Mouse (Mus musculus): ENCODE results near the gene Lrrc43. TPM values are rescaled to one million over a fixed set of nuclear protein-coding genes. Genes with fewer than 3 reads are reported as not detected.

Gene Lrrc43
- 0.34 and 0.36 TPM in 2 replicates for polyA plus RNA-seq (2016; fragmentation: Nextera tagmentation; extraction: Ambion mirVana)

DNA sequence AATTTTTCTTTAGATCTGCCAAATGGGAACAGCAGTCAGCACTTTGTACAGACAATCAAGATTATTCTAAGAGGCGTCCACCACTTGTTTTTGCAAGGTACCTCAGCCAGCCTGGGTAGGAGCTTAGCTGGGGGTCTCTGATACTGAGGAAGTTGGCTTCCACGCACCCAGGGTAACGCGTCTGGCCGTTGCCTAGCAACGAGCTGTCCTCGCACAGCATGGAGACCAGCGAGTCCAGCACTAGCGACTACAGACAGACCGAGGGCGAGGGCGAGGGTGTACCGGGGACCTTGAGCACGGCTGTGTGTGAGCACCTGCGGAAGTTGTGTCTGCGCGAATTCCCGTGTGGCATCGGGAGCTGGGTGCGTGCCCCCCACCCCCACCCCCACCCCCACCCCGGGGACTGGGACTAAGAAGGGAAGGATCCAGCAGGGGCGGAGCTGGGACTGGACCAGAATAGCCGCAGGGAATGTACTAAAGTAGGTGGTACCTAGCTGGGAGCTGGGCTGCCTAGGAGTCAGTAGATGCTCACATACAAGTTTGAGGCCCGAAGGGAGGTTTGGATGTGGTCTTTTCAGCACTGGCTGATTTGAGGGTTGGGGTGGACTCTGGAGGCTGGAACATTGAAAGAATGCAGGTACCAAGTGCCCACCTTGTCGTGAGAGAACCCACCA, at the start of gene Lrrc43, which contains the start of gene Il31:
TSS of gene Lrrc43 (plus strand) at position 194 of the 674 bp plus-strand sequence.
TSS of gene Il31 (minus strand) at position 378 of the 674 bp plus-strand sequence.
- WGBS = 7% methylated on average over 25 of the region's 25 CpGs
- peak; percentile 63; the same call in 1 of the 2 replicates for ATAC-seq (ENCODE audit: low FRiP score)
- Histone ChIP-seq H3K27me3 (peaks cover 10% of the 10 kb centered on the region; the same call in 1 of the 2 replicates), H3K9ac (peak within 1 kb of the TSS; percentile 46; the same call in 1 of the 2 replicates), H3K27ac (no peak within 1 kb of the TSS), H3K4me3 (peak within 1 kb of the TSS; percentile 27), H3K4me2 (replicated peaks) (peak within 1 kb of the TSS; percentile 61), H3K36me3 (no peaks in the 10 kb centered on the region), H3K4me1 (peaks cover 8% of the 10 kb centered on the region), H3K9me3 (replicated peaks) (no peaks in the 10 kb centered on the region)

- Histone ChIP-seq H3K4me2 (replicated peaks) (no peak overlapping the region), H3K27ac (no peak overlapping the region)
- ATAC-seq (ENCODE audit: low FRiP score) = no peak
Measured at GRCm38 (mm10) chr5:123439312-123439711, 49.8 kb upstream of the Lrrc43 start.

GRCm38 (mm10) chr5:123439941-123440340, 49.2 kb upstream of the Lrrc43 start:
- no peaks in the 10 kb centered on the region for H3K9me3 ChIP-seq (replicated peaks)
- peaks cover 24% of the 10 kb centered on the region for H3K36me3 ChIP-seq
- H3K27me3 ChIP-seq = no peaks in the 10 kb centered on the region
- no peak overlapping the region for H3K4me3 ChIP-seq
- WGBS = 83% methylated on average over 4 of the region's 4 CpGs
- peaks cover 6% of the 10 kb centered on the region for H3K4me1 ChIP-seq
- no peak overlapping the region for H3K9ac ChIP-seq
- no peak overlapping the region for H3K27ac ChIP-seq
- no peak overlapping the region for H3K4me2 ChIP-seq (replicated peaks)
- no peak for ATAC-seq (ENCODE audit: low FRiP score)

More at GRCm38 (mm10) chr5:123439312-123439711, 49.8 kb upstream of the Lrrc43 start:
- Histone ChIP-seq H3K9ac (no peak overlapping the region), H3K4me1 (peaks cover 6% of the 10 kb centered on the region), H3K27me3 (no peaks in the 10 kb centered on the region), H3K4me3 (no peak overlapping the region), H3K36me3 (peaks cover 23% of the 10 kb centered on the region), H3K9me3 (replicated peaks) (no peaks in the 10 kb centered on the region)
- 95% methylated on average over 1 of the region's 1 CpGs for WGBS

- 69% methylated on average over 4 of the region's 4 CpGs for WGBS
- H3K4me3 ChIP-seq = no peak overlapping the region
- no peak for ATAC-seq (ENCODE audit: low FRiP score)
- no peak overlapping the region for H3K27ac ChIP-seq
- peaks cover 31% of the 10 kb centered on the region for H3K36me3 ChIP-seq
- H3K4me1 ChIP-seq = peaks cover 5% of the 10 kb centered on the region
- no peaks in the 10 kb centered on the region for H3K9me3 ChIP-seq (replicated peaks)
- no peaks in the 10 kb centered on the region for H3K27me3 ChIP-seq
- no peak overlapping the region for H3K4me2 ChIP-seq (replicated peaks)
- H3K9ac ChIP-seq = no peak overlapping the region
Measured at GRCm38 (mm10) chr5:123440664-123441063, 48.4 kb upstream of the Lrrc43 start.

DNA sequence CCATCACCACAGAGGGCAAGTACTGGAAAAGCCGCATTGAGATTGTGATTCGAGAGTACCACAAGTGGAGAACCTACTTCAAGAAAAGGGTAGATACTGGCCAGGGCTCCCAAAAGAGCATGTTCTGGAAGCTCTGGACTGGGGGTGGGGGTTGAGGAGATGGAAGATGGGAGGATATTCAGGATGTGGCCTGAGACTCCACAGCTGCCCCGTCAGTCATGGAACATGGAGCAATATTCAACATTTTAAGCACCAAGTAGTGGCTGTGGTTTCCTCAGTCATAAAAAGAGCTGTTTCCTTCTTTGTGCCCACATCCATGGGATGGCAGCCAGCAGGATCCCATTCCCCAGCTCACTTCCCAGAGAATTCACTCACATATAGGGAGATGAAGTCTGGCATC, 46.8 kb upstream of the Lrrc43 start:
- 99% methylated on average over 3 of the region's 3 CpGs for WGBS
- Histone ChIP-seq H3K27ac (no peak overlapping the region), H3K4me1 (no peaks in the 10 kb centered on the region), H3K4me2 (replicated peaks) (no peak overlapping the region), H3K9ac (no peak overlapping the region), H3K4me3 (no peak overlapping the region), H3K9me3 (replicated peaks) (no peaks in the 10 kb centered on the region), H3K36me3 (peaks cover 42% of the 10 kb centered on the region), H3K27me3 (no peaks in the 10 kb centered on the region)
- no peak for ATAC-seq (ENCODE audit: low FRiP score)

GRCm38 (mm10) chr5:123444069-123444468, 45.0 kb upstream of the Lrrc43 start:
- Histone ChIP-seq H3K9me3 (replicated peaks) (no peaks in the 10 kb centered on the region), H3K27me3 (no peaks in the 10 kb centered on the region), H3K4me3 (no peak overlapping the region), H3K4me1 (no peaks in the 10 kb centered on the region), H3K36me3 (peaks cover 57% of the 10 kb centered on the region), H3K4me2 (replicated peaks) (no peak overlapping the region), H3K27ac (no peak overlapping the region), H3K9ac (no peak overlapping the region)
- WGBS = 50% methylated on average over 4 of the region's 4 CpGs
- ATAC-seq (ENCODE audit: low FRiP score) = no peak

GRCm38 (mm10) chr5:123444849-123445334, 44.2 kb upstream of the Lrrc43 start:
- H3K4me1 ChIP-seq = no peaks in the 10 kb centered on the region
- H3K9ac ChIP-seq = no peak overlapping the region
- H3K27me3 ChIP-seq = no peaks in the 10 kb centered on the region
- no peak overlapping the region for H3K27ac ChIP-seq
- WGBS = 92% methylated on average over 5 of the region's 5 CpGs
- no peaks in the 10 kb centered on the region for H3K9me3 ChIP-seq (replicated peaks)
- peaks cover 66% of the 10 kb centered on the region for H3K36me3 ChIP-seq
- no peak overlapping the region for H3K4me2 ChIP-seq (replicated peaks)
- H3K4me3 ChIP-seq = no peak overlapping the region
- ATAC-seq (ENCODE audit: low FRiP score) = no peak

- Histone ChIP-seq H3K4me2 (replicated peaks) (no peak overlapping the region), H3K36me3 (peaks cover 94% of the 10 kb centered on the region), H3K27ac (no peak overlapping the region), H3K27me3 (no peaks in the 10 kb centered on the region), H3K4me1 (no peaks in the 10 kb centered on the region), H3K9me3 (replicated peaks) (no peaks in the 10 kb centered on the region), H3K4me3 (no peak overlapping the region), H3K9ac (no peak overlapping the region)
- 90% methylated on average over 7 of the region's 7 CpGs for WGBS
- no peak for ATAC-seq (ENCODE audit: low FRiP score)
Measured at GRCm38 (mm10) chr5:123451886-123452285, 37.2 kb upstream of the Lrrc43 start.

- ATAC-seq (ENCODE audit: low FRiP score) = no peak
- no peaks in the 10 kb centered on the region for H3K9me3 ChIP-seq (replicated peaks)
- H3K9ac ChIP-seq = no peak overlapping the region
- H3K4me3 ChIP-seq = no peak overlapping the region
- no peaks in the 10 kb centered on the region for H3K27me3 ChIP-seq
- H3K4me1 ChIP-seq = no peaks in the 10 kb centered on the region
- 58% methylated on average over 5 of the region's 5 CpGs for WGBS
- H3K36me3 ChIP-seq = peaks cover 8% of the 10 kb centered on the region; the same call in 1 of the 2 replicates
- H3K27ac ChIP-seq = no peak overlapping the region
- H3K4me2 ChIP-seq (replicated peaks) = no peak overlapping the region
Measured at GRCm38 (mm10) chr5:123461420-123461819, 27.7 kb upstream of the Lrrc43 start.

DNA sequence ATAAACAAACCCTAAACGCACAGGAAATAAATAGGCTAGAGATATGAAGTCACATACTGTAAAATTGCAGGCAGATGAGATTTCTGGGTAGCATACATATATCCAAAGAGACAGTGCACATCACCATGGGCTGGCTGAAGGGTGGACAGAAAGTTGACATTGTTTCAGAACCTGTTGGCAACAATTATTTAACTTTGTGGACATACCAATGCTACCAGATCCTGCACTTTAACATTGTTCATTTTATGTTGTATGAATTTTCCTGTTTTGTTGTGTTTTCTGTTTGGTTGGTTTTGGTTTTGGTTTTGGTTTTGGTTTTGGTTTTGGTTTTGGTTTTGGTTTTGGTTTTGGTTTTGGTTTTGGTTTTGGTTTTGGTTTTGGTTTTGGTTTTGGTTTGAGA, 24.5 kb upstream of the Lrrc43 start:
- Histone ChIP-seq H3K9me3 (replicated peaks) (no peaks in the 10 kb centered on the region), H3K36me3 (no peaks in the 10 kb centered on the region), H3K27ac (no peak overlapping the region), H3K4me1 (no peaks in the 10 kb centered on the region), H3K27me3 (no peaks in the 10 kb centered on the region), H3K4me2 (replicated peaks) (no peak overlapping the region), H3K9ac (no peak overlapping the region), H3K4me3 (no peak overlapping the region)
- ATAC-seq (ENCODE audit: low FRiP score) = no peak
- WGBS = 85% methylated on average over 1 of the region's 1 CpGs

DNA sequence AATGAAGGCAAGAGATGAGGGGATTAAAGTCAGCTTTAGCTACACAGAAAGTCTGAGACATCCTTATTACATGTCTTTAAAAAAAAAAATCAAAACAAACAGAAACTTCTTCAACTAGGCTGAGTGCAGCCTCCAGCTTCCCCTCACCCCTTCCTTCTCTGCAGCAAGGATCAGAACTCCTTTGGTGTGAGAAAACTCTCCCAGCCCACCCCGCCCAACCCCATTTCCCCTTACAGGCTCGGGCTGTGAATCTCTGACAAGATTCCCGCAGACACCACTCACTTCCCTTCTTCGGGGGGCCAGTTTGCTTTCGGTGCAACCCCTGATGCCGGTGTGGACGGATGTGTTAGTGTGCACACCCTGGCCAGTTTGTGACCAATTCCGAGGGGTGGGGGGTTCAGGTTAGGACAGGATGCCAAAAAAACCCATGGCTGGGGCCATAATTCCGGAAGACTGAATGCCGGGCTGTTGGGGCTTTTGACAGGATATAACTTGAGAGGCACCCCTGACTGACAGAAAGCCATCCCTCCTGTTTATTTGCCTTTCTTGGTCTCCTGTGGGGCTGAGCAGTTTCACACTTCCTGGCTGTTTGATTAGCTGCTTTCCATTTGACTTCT, 18.2 kb upstream of the Lrrc43 start:
- H3K27me3 ChIP-seq = no peaks in the 10 kb centered on the region
- no peak for ATAC-seq (ENCODE audit: low FRiP score)
- H3K4me1 ChIP-seq = no peaks in the 10 kb centered on the region
- WGBS = 57% methylated on average over 10 of the region's 10 CpGs
- no peaks in the 10 kb centered on the region for H3K36me3 ChIP-seq
- H3K9me3 ChIP-seq (replicated peaks) = no peaks in the 10 kb centered on the region
- H3K9ac ChIP-seq = no peak overlapping the region
- H3K27ac ChIP-seq = no peak overlapping the region; the same call in 1 of the 2 replicates
- H3K4me2 ChIP-seq (replicated peaks) = peak overlapping the region; percentile 29; the same call in 1 of the 2 replicates
- no peak overlapping the region for H3K4me3 ChIP-seq

DNA sequence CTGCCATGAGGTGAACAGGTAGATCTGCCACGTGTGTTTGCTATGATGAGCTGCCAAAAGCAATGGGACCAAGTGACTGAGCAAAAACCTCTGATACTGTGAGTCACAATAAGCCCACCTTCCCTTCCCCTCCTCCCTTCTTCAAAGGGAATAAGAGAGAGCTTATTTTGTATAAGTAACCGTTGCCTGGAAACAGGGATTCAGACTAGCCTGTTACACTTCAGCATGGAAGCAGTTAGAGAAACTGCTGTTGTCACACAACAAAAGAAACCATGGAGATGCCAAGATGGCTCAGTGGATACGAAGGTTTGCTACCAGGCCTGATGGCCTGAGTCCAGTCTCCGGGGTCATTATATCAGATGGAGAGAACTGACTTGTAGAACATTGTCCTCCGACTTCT, 15.3 kb upstream of the Lrrc43 start:
- Histone ChIP-seq H3K27ac (no peak overlapping the region), H3K36me3 (no peaks in the 10 kb centered on the region), H3K9ac (no peak overlapping the region), H3K4me3 (no peak overlapping the region), H3K4me1 (no peaks in the 10 kb centered on the region), H3K27me3 (no peaks in the 10 kb centered on the region), H3K4me2 (replicated peaks) (no peak overlapping the region), H3K9me3 (replicated peaks) (no peaks in the 10 kb centered on the region)
- ATAC-seq (ENCODE audit: low FRiP score) = no peak
- WGBS = 76% methylated on average over 5 of the region's 5 CpGs

Measured in hindbrain, embryonic 12.5 days (tissue).